Mouse (Mus musculus): Measurements from ENCODE around the gene Ext2.
A peak's percentile ranks its signal among the peaks of the same experiment; 100 is the strongest.

The Ext2 gene

GRCm38 (mm10) chr2:93822045-93822749 lies at the start of gene Ext2:
TSS of gene Ext2 (minus strand) at chr2:93822568.
- DNase-seq (ENCODE audit: low read depth): peak; percentile 71

- DNase-seq (ENCODE audit: low read depth): no peak
Observed at GRCm38 (mm10) chr2:93871411-93871925, 49.1 kb upstream of the Ext2 start.

- DNase-seq (ENCODE audit: low read depth): peak; percentile 49
Observed at GRCm38 (mm10) chr2:93870842-93871241, 48.5 kb upstream of the Ext2 start.

GRCm38 (mm10) chr2:93869107-93869600 lies 46.8 kb upstream of the Ext2 start, which contains the start of gene Accsl:
TSS of gene Accsl (minus strand) at chr2:93869157.
- DNase-seq (ENCODE audit: low read depth): no peak

GRCm38 (mm10) chr2:93868566-93868965 lies 46.2 kb upstream of the Ext2 start:
- no peak for DNase-seq (ENCODE audit: low read depth)

- no peak for DNase-seq (ENCODE audit: low read depth)
Observed at GRCm38 (mm10) chr2:93863229-93863628, 40.9 kb upstream of the Ext2 start.

- DNase-seq (ENCODE audit: low read depth): no peak
Observed at GRCm38 (mm10) chr2:93858845-93859244, 36.5 kb upstream of the Ext2 start.

- DNase-seq (ENCODE audit: low read depth): no peak
Observed at GRCm38 (mm10) chr2:93851303-93851702, 28.9 kb upstream of the Ext2 start.

GRCm38 (mm10) chr2:93850317-93850944 lies 28.1 kb upstream of the Ext2 start:
- DNase-seq (ENCODE audit: low read depth): no peak

- peak; percentile 68 for DNase-seq (ENCODE audit: low read depth)
Observed at GRCm38 (mm10) chr2:93849505-93850089, 27.2 kb upstream of the Ext2 start, which contains the start of gene Accs. TSS of gene Accs (minus strand) at chr2:93849943.

- DNase-seq (ENCODE audit: low read depth): no peak
Observed at GRCm38 (mm10) chr2:93841349-93841748, 19.0 kb upstream of the Ext2 start.

GRCm38 (mm10) chr2:93840109-93840508 lies 17.7 kb upstream of the Ext2 start:
- DNase-seq (ENCODE audit: low read depth): no peak

- DNase-seq (ENCODE audit: low read depth): no peak
Observed at GRCm38 (mm10) chr2:93838931-93839330, 16.6 kb upstream of the Ext2 start.

- no peak for DNase-seq (ENCODE audit: low read depth)
Observed at GRCm38 (mm10) chr2:93836232-93836785, 13.9 kb upstream of the Ext2 start.

- DNase-seq (ENCODE audit: low read depth): no peak
Observed at GRCm38 (mm10) chr2:93835596-93835995, 13.2 kb upstream of the Ext2 start.

GRCm38 (mm10) chr2:93823519-93823918 lies 1.2 kb upstream of the Ext2 start:
- peak; percentile 96 for DNase-seq (ENCODE audit: low read depth)

GRCm38 (mm10) chr2:93817791-93818190 lies 4.6 kb downstream of the Ext2 start:
- DNase-seq (ENCODE audit: low read depth): no peak

- no peak for DNase-seq (ENCODE audit: low read depth)
Observed at GRCm38 (mm10) chr2:93813343-93813742, 9.0 kb downstream of the Ext2 start.

GRCm38 (mm10) chr2:93811812-93812211 lies 10.6 kb downstream of the Ext2 start:
- peak; percentile 53 for DNase-seq (ENCODE audit: low read depth)

GRCm38 (mm10) chr2:93809931-93810330 lies 12.4 kb downstream of the Ext2 start:
- no peak for DNase-seq (ENCODE audit: low read depth)

- no peak for DNase-seq (ENCODE audit: low read depth)
Observed at GRCm38 (mm10) chr2:93808071-93808470, 14.3 kb downstream of the Ext2 start.

GRCm38 (mm10) chr2:93807440-93807839 lies 14.9 kb downstream of the Ext2 start:
- DNase-seq (ENCODE audit: low read depth): no peak

Data from c-Kit-positive CD71-negative TER-119-negative erythroid progenitor cells, embryonic 14.5 days (primary cell).